Mouse (Mus musculus): ENCODE measurements around the gene Gmeb1. TPM values are rescaled to one million over a fixed set of nuclear protein-coding genes. Genes with fewer than 3 reads are reported as not detected.

Gene Gmeb1
- 10 to 100 TPM in 1 of 2 experiments, 1 to 10 TPM in 1; 5.5 to 10.1 TPM for polyA plus RNA-seq (2012; fragmentation: generic; extraction: Trizol)

GRCm38 (mm10) chr4:132261514-132262357 lies at the start of gene Gmeb1:
Gene Gmeb1, minus strand, starts transcription at chr4:132261602.

GRCm38 (mm10) chr4:132302939-132303479 lies 41.6 kb upstream of the Gmeb1 start, which contains the start of gene Rab42:
Gene Rab42, minus strand, starts transcription at chr4:132303385.

GRCm38 (mm10) chr4:132274156-132274862 lies 12.9 kb upstream of the Gmeb1 start, which contains the start of gene Taf12:
Gene Taf12, plus strand, starts transcription at chr4:132274375.

GRCm38 (mm10) chr4:132211953-132212734 lies 49.3 kb downstream of the Gmeb1 start, which contains the start of gene Ythdf2:
Gene Ythdf2, minus strand, starts transcription at chr4:132212303.

Other genes with a start within 250 kb of the Gmeb1 start
- under 1 TPM; 0.07 to 0.13 TPM for gene Gm10300, start 186.9 kb downstream of the Gmeb1 start, polyA plus RNA-seq (2012; fragmentation: generic; extraction: Trizol)
- gene Epb41, start 186.3 kb downstream of the Gmeb1 start, polyA plus RNA-seq (2012; fragmentation: generic; extraction: Trizol): 10 to 100 TPM in 1 of 2 experiments, 1 to 10 TPM in 1; 2.9 to 10.6 TPM
- under 1 TPM in 1 of 2 experiments, not detected in 1; 0.01 TPM for gene Oprd1, start 117.1 kb downstream of the Gmeb1 start, polyA plus RNA-seq (2012; fragmentation: generic; extraction: Trizol)
- gene Ythdf2, start 49.3 kb downstream of the Gmeb1 start, polyA plus RNA-seq (2012; fragmentation: generic; extraction: Trizol): 10 to 100 TPM in 1 of 2 experiments, 1 to 10 TPM in 1; 5.1 to 18.7 TPM
- 10 to 100 TPM; 12.3 to 17.3 TPM for gene Taf12, start 12.8 kb upstream of the Gmeb1 start, polyA plus RNA-seq (2012; fragmentation: generic; extraction: Trizol)
- not detected for gene Rab42, start 41.8 kb upstream of the Gmeb1 start, polyA plus RNA-seq (2012; fragmentation: generic; extraction: Trizol)
- 10 to 100 TPM; 38.7 to 52.4 TPM for gene Trnau1ap, start 67.9 kb upstream of the Gmeb1 start, polyA plus RNA-seq (2012; fragmentation: generic; extraction: Trizol)
- 10 to 100 TPM; 16.4 to 28.5 TPM for gene Rcc1, start 92.0 kb upstream of the Gmeb1 start, polyA plus RNA-seq (2012; fragmentation: generic; extraction: Trizol)
- 1 to 10 TPM; 2.6 to 5.9 TPM for gene Phactr4, start 160.9 kb upstream of the Gmeb1 start, polyA plus RNA-seq (2012; fragmentation: generic; extraction: Trizol)
- 1 to 10 TPM; 1.6 to 5.1 TPM for gene Med18, start 202.3 kb upstream of the Gmeb1 start, polyA plus RNA-seq (2012; fragmentation: generic; extraction: Trizol)
- gene Sesn2, start 248.9 kb upstream of the Gmeb1 start, polyA plus RNA-seq (2012; fragmentation: generic; extraction: Trizol): 10 to 100 TPM in 1 of 2 experiments, 1 to 10 TPM in 1; 9.2 to 25.8 TPM

All from C3H10T1/2 (cell line).